Mouse (Mus musculus): ENCODE results near the gene Phf23. TPM values are rescaled to one million over a fixed set of nuclear protein-coding genes. Genes with fewer than 3 reads are reported as not detected.

Gene Phf23
- total RNA-seq, 2 experiments from 2014 or later = 18.4 to 19.7 TPM

DNA sequence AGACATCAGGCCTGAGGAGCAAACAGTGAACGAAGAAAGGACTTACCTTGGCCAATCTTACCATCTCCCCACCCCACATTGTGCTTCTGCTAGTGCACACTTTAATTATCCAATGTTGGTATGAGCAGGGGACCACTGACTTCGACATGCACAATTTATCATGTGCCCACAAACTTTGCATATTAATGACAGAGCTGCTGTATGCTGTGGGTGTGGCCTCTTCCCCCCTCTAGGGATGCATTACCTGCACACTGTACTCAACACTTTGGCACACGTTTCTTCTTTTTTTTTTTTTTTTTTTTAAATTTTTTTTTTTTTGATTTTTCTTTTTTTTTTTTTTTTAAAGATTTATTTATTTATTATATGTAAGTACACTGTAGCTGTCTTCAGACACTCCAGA, 24.8 kb upstream of the Phf23 start:
- DNase-seq = no peak

GRCm38 (mm10) chr11:69974907-69975306, 20.7 kb upstream of the Phf23 start:
- no peak for DNase-seq

DNA sequence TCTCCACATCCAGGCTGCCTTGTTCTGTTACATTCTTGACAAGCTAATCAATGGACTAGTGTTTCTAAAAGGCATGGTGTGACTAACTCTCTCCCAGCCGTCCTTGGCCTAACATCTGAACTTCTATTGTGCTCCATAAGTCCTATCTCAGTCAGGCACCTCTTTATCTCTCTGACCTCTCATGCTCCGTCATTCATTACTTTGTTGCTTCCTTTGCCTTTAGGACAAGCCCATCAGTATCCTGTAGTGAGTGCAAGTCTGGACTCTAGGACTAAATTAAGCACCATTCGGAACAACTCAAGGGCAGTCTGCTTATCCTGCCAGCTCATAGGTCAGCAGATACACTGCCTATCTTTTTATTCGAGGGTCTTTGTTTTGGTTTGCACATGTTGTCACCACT, 19.3 kb upstream of the Phf23 start:
- no peak for DNase-seq

GRCm38 (mm10) chr11:69979827-69980195, 15.8 kb upstream of the Phf23 start:
- DNase-seq = no peak

DNA sequence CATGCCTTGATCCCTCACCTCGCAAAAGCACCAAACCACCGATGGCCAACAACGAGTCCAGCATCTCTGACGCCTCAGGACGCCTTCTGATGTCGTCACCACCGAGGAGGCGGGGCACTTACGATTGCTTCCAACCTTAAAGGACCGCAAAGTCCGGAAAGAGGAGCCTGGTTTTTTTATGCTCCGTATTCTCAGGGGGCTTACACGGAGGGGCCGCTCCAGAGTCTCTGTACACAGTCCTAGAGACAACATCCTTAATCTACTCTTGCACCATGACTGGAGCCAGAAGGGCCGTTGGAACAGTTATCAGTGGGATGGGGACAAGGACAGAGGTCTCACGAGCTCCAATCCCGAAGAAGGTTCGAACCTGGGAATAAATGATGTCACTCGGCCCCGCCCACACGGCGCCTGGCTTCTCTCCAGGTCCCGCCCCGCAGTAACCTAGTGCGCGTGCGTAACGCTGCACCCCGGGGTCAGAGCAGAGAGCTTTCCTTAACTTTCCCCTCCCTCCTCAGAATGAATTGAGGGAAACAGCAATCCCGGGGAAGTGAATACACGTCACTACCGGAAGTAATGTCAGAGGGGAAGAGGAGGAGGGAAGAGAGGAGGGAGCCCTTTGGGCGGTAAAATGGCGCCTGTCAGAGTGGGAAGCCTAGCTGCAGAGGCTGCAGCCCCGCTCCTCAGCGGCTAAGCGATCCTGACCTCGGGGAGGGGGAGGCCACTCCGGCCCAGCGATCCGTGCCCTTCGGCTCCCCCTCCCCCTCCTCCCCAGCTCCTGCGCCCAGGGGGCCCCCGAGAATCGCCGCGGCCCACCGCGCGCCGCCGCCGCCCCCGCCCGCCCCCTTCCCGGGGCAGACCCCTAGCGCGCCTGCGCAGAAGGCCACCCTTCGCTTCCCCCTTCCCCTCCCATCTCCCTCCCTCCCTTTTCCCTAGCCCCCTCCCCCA, 15.1 kb upstream of the Phf23 start:
- DNase-seq = peak; percentile 97 to 99

DNA sequence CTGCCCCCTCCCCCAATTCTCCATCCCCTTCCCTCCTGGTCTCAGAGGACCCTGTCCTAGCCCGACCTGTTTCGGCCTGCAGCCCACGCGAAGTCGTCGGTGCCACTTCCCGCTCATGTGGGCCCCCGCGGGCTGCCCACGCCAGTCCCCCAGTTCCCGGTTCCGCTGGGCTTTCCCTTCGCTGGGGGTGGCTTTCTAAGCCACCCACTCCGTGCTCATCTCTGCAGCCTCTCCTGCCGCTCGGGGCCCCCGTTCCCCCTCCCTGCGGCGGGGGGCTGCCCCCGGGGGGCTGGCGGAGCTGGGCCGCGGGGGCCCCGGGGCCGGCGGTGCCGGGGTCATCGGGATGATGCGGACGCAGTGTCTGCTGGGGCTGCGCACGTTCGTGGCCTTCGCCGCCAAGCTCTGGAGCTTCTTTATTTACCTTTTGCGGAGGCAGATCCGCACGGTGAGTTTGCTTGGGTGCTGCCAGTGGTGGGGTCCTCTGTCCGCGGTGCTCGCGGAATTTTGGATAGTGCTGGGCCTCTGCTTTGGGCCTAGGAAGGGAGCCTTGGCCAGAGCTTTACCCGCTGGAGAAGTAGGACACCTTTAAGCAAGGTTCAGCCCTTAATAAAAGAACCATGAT, 14.3 kb upstream of the Phf23 start, which contains the start of gene Ctdnep1:
Gene Ctdnep1 (plus strand): TSS at position 16 of the 622 bp plus-strand sequence.
- DNase-seq = no peak

DNA sequence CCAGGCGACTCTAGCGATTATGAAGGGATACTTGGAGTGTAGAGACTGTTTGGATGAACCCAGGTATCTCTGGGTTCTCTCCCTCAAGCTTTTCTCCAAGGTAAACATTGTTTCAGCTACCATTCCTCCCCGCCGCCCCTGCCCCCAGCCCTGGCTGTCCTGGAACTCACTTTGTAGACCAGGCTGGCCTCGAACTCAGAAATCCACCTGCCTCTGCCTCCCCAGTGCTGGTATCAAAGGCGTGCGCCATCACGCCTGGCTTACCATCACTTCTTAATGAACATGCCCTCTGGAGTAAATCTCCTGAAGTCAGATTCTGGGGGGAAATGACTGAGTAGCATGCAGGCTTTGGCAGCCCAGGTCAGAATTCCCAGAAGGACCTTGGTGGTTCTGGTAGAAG, 13.4 kb upstream of the Phf23 start, which contains the start of gene Elp5:
Gene Elp5 (minus strand): TSS at position 293 of the 400 bp plus-strand sequence.
- no peak for DNase-seq

DNA sequence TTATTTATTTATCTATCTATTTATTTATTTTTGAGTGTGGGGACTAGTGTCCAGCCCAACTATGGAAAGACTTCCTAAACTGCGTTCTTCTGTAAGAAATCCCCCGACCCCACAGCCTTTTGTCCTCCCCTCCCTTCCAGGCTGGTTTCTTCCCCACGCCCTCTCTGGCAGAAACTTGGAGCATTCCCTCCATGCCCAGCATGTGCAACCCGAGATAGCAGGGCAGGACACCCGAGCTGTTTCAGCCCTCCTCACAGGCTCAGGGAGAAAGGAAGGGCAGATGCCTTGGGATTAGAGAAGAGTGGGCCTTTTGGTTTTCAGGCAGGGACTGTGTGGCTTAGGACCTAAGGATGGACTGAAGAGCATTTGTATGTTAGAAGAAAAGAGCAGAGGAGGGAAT, 12.7 kb upstream of the Phf23 start:
- peak; percentile 59 to 63 for DNase-seq

DNA sequence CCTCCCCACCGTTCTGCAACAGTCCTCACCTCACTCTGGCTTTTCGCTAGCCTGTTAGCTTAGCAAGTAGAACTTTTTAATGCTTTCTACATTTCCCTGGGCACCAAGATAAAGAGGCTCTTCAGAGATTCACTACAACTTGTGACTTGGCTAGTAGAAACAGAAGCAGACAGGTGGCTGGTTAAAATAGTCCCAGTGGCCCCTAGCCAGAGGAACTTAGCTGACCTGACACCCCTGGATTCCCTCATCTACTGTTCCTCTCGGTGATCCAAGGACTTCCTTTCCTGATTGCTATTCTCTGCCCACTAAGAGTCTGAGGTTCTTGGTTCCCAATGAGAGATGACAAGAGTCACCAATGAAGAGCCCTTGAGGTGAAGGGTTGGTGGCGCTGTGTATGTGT, 12.2 kb upstream of the Phf23 start:
- peak; percentile 60 to 61 for DNase-seq

DNA sequence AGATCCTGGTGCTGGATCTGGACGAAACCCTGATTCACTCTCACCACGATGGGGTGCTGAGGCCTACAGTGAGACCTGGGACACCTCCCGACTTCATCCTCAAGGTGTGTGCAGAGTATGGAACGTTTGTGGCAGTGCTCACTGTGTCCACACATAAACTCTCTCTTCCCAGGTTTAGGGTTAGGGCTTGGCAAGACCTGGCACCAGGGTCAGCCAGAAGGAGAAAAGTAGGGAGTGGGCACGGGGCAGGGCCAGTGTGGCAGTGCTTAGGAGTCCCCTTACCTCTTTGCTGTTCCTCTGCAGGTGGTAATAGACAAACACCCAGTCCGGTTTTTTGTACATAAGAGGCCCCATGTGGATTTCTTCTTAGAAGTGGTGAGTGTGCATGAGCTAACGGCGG, 11.1 kb upstream of the Phf23 start:
- no peak for DNase-seq

- DNase-seq = no peak
These were observed 5.6 kb upstream of the Phf23 start for GRCm38 (mm10) chr11:69989949-69990348.

- peak; percentile 98 for DNase-seq
These were observed 4.5 kb upstream of the Phf23 start, which contains the start of gene Gabarap for GRCm38 (mm10) chr11:69990850-69991691. Gene Gabarap, plus strand, starts transcription at chr11:69991143.

GRCm38 (mm10) chr11:69991711-69992110, 3.9 kb upstream of the Phf23 start:
- no peak for DNase-seq

DNA sequence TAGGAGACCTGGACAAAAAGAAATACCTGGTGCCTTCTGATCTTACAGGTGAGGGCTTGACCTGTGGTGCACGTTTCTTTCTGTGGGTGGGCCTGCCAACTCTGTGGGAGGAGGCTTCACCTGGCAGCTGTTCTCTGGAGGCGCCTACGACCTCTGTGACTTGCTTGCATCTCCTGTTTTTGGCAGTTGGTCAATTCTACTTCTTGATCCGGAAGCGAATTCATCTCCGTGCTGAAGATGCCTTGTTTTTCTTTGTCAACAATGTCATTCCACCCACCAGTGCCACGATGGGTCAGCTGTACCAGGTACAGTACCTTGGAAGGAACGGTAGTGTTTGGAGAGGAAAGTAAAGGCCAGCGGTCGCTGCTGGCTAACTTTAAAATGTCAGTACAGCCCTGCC, 3.2 kb upstream of the Phf23 start:
- peak in 1 of 2 experiments; percentile 39 for DNase-seq

DNA sequence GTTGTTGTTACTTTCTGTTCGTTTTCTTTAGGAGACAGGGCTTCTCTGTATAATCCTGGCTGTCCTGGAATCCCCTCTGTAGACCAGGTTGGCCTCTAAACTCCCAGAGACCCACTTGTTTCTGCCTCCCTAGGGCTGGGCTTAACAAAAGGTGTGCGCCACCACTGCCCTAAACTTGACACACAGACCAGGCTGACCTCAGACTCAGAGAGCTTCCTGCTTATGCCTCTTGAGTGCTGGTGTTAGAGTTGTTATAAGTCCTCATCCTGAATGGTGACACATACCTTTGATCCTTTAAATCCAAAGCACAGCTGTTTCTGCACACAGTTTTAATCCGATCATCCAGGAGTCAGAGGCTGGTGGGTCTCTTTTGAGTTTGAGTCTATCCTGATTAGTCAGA, 2.6 kb upstream of the Phf23 start:
- DNase-seq = no peak

DNA sequence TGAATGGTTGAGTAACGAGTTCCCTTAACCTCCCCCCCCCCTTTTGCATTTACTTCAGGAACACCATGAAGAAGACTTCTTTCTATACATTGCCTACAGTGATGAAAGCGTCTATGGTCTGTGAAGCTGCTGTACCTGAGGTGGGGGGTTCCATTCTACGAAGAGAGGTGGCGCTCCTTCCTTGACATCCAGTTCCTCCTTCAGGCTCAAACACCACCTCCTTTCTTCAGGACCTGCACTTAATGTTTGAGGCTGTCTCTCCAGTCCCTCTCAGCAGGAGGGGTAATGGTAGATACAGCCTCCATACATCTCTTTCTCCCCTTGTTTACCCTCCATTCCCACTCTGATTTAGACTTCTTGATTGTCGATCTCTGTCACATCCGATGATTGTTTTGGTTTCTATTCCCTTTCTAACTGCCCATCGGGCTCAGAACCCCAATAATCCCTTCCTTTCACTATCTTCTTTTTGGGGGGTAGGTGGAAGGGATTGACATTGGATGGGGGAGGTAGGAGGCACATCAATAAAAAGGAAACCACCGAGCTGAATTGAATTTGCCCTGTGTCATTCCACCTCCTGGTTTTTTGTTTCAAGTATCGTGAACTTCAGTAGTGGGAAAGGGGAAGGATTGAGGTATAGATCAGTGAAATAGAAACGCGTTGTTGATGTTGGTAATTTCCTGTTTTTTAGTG, 1.0 kb upstream of the Phf23 start:
- no peak for DNase-seq

- peak; percentile 57 to 71 for DNase-seq
These were observed 834 bp downstream of the Phf23 start for GRCm38 (mm10) chr11:69996161-69997061.

- peak; percentile 92 to 94 for DNase-seq
These were observed 1.5 kb downstream of the Phf23 start for GRCm38 (mm10) chr11:69997070-69997509.

- DNase-seq = peak in 1 of 2 experiments; percentile 28
These were observed 3.3 kb downstream of the Phf23 start for GRCm38 (mm10) chr11:69998567-69999491.
